Mouse (Mus musculus) hindbrain, embryonic 12.5 days (tissue): ENCODE results near the gene Nudt3. TPM values are rescaled to one million over a fixed set of nuclear protein-coding genes. Genes with fewer than 3 reads are reported as not detected.

Experiments used
- ATAC-seq: fragments of 200-750 bp; cut with Nextera tagmentation; 2 replicates; pipeline ENCODE4 v1.8.0; 2017; ENCODE audit warnings: moderate TSS enrichment; ENCODE audit not compliant: low FRiP score
- H3K27ac ChIP-seq: fragments of 300-500 bp; sonication (generic); 2 replicates; pipeline ENCODE4 v1.5.1; 2016; ENCODE audit warnings: mild to moderate bottlenecking
- H3K27me3 ChIP-seq: fragments of 300-500 bp; sonication (generic); 2 replicates; pipeline ENCODE4 v1.6.1; 2016; ENCODE audit warnings: mild to moderate bottlenecking
- H3K36me3 ChIP-seq: fragments of 300-500 bp; sonication (generic); 2 replicates; pipeline ENCODE4 v1.6.1; 2016; ENCODE audit warnings: mild to moderate bottlenecking
- H3K4me1 ChIP-seq: fragments of 300-500 bp; sonication (generic); 2 replicates; pipeline ENCODE4 v1.6.1; 2016
- H3K4me2 ChIP-seq: fragments of 300-500 bp; sonication (generic); replicated peaks from 2 replicates; pipeline ENCODE4 v1.6.1; 2016; ENCODE audit warnings: mild to moderate bottlenecking
- H3K4me3 ChIP-seq: fragments of 300-500 bp; sonication (generic); 2 replicates; pipeline ENCODE4 v1.5.1; 2016; ENCODE audit warnings: mild to moderate bottlenecking
- H3K9ac ChIP-seq: fragments of 300-500 bp; sonication (generic); 2 replicates; pipeline ENCODE4 v1.6.1; 2016; ENCODE audit warnings: mild to moderate bottlenecking, moderate library complexity
- H3K9me3 ChIP-seq: fragments of 300-500 bp; sonication (generic); replicated peaks from 2 replicates; pipeline ENCODE4 v1.6.1; 2016; ENCODE audit warnings: mild to moderate bottlenecking
- WGBS: fragments of 180-500 bp; shearing (Covaris S2); methylation state at CpG from one replicate; pipeline ENCODE4 v1.1.7; 2016; 5-methylcytosine and 5-hydroxymethylcytosine counted together
- polyA plus RNA-seq: library from polyadenylated mRNA; unstranded; fragments of >200 nt; fragmentation: Nextera tagmentation; extraction: Ambion mirVana; gene quantifications from 2 replicates; pipeline ENCODE4 v1.2.1, GENCODE M21; 2016

Gene Nudt3
- polyA plus RNA-seq, 1 experiment from 2014 or later = 199 TPM

GRCm38 (mm10) chr17:27629249-27630020, 6.1 kb upstream of the Nudt3 start:
- 53% methylated on average over 2 of the region's 2 CpGs for WGBS
- no peak overlapping the region for H3K4me2 ChIP-seq
- no peak for ATAC-seq

DNA sequence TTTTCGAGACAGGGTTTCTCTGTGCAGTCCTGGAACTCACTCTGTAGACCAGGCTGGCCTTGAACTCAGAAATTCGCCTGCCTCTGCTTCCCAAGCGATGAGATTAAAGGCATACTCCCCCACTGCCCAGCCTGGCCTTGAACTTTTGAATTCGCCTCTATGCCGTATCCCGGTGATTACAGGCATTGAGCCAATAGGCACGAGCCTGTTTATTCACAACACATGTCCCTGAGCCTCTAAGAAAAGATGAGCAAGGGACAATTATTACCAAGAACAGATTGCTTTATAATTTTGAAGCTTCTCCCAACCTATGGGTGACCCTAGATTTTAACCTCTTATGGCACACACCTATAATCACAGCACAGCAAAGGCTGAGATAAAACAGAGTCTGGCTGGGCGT, 5.1 kb upstream of the Nudt3 start:
- no peak overlapping the region for H3K4me3 ChIP-seq
- no peaks in the 10 kb centered on the region for H3K27me3 ChIP-seq
- 95% methylated on average over 8 of the region's 8 CpGs for WGBS
- no peak overlapping the region for H3K4me2 ChIP-seq
- no peak for ATAC-seq
- H3K36me3 ChIP-seq = peaks cover 39% of the 10 kb centered on the region
- H3K9ac ChIP-seq = no peak overlapping the region
- no peak overlapping the region for H3K27ac ChIP-seq
- no peaks in the 10 kb centered on the region for H3K9me3 ChIP-seq
- H3K4me1 ChIP-seq = peaks cover 24% of the 10 kb centered on the region

More at GRCm38 (mm10) chr17:27629249-27630020, 6.1 kb upstream of the Nudt3 start:
- no peak overlapping the region for H3K4me3 ChIP-seq
- no peak overlapping the region for H3K27ac ChIP-seq
- H3K9ac ChIP-seq = no peak overlapping the region
- H3K36me3 ChIP-seq = peaks cover 42% of the 10 kb centered on the region
- no peaks in the 10 kb centered on the region for H3K27me3 ChIP-seq
- no peaks in the 10 kb centered on the region for H3K9me3 ChIP-seq
- H3K4me1 ChIP-seq = peaks cover 28% of the 10 kb centered on the region

DNA sequence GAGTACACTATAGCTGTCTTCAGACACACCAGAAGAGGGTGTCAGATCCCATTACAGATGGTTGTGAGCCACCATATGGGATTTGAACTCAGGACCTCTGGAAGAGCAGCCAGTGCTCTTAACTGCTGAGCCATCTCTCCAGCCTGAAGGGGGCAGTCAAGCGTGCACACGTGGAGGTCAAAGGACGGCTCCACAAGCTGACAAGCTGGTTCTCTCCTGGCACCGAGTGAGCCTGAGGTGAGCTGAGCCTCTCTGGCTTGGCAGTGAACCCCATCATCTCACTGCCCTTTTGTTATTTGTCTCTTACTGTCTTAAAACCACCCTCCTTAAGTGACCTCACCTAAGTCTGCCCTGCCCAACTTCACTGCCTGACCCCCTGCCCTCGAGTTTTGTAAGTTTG, 4.2 kb upstream of the Nudt3 start:
- Histone ChIP-seq H3K27me3 (no peaks in the 10 kb centered on the region), H3K4me2 (no peak overlapping the region), H3K36me3 (peaks cover 30% of the 10 kb centered on the region), H3K9ac (no peak overlapping the region), H3K4me1 (peaks cover 15% of the 10 kb centered on the region), H3K9me3 (no peaks in the 10 kb centered on the region), H3K27ac (no peak overlapping the region), H3K4me3 (no peak overlapping the region)
- ATAC-seq = no peak
- 37% methylated on average over 5 of the region's 5 CpGs for WGBS

DNA sequence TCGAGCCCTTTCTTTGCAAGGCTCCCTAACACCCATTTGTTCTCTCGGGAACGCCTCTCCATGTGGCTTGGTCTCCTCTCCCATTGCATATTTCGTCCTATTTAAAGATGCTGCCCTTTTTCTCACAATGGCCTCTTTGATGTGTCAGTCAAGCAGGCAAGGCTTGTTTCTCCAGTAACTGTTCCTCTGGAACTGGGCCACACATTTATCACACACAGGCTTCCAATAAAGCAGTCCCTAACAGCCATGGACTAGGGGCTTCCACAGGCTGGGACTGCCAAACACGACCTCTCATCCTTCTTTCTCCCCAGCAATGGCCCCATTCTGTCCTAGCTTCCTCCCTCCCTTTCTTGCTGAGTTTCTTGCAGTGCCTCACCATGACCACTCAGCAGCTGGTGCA, 3.4 kb upstream of the Nudt3 start:
- H3K4me3 ChIP-seq = no peak overlapping the region
- no peaks in the 10 kb centered on the region for H3K27me3 ChIP-seq
- H3K4me2 ChIP-seq = no peak overlapping the region
- no peaks in the 10 kb centered on the region for H3K9me3 ChIP-seq
- peaks cover 22% of the 10 kb centered on the region for H3K36me3 ChIP-seq
- H3K9ac ChIP-seq = no peak overlapping the region
- WGBS = 14% methylated on average over 5 of the region's 5 CpGs
- peak overlapping the region; percentile 57; the same call in 1 of the 2 replicates for H3K27ac ChIP-seq
- ATAC-seq = peak; percentile 41
- peaks cover 12% of the 10 kb centered on the region for H3K4me1 ChIP-seq

- Histone ChIP-seq H3K4me3 (no peak overlapping the region), H3K9ac (no peak overlapping the region), H3K4me2 (no peak overlapping the region), H3K27ac (peak overlapping the region; percentile 0; the same call in 1 of the 2 replicates), H3K36me3 (peaks cover 12% of the 10 kb centered on the region), H3K27me3 (no peaks in the 10 kb centered on the region), H3K9me3 (no peaks in the 10 kb centered on the region), H3K4me1 (peaks cover 20% of the 10 kb centered on the region)
- no peak for ATAC-seq
- 39% methylated on average over 7 of the region's 7 CpGs for WGBS
Observed at GRCm38 (mm10) chr17:27625455-27626251, 2.4 kb upstream of the Nudt3 start.

GRCm38 (mm10) chr17:27622611-27623359, 510 bp downstream of the Nudt3 start:
- H3K4me3 ChIP-seq = peak overlapping the region; percentile 90
- no peaks in the 10 kb centered on the region for H3K27me3 ChIP-seq
- peak overlapping the region; percentile 98 for H3K27ac ChIP-seq
- H3K9ac ChIP-seq = peak overlapping the region; percentile 99
- H3K36me3 ChIP-seq = peaks cover 11% of the 10 kb centered on the region
- peaks cover 33% of the 10 kb centered on the region for H3K4me1 ChIP-seq
- under 1% methylated on average over 63 of the region's 80 CpGs for WGBS
- H3K4me2 ChIP-seq = peak overlapping the region; percentile 65
- H3K9me3 ChIP-seq = 0 out of 2 replicates have a peak, but pooled peaks cover 3% of the 10 kb centered on the region
- ATAC-seq = peak; percentile 41

- Histone ChIP-seq H3K4me1 (peaks cover 31% of the 10 kb centered on the region), H3K36me3 (peaks cover 19% of the 10 kb centered on the region), H3K4me3 (peak overlapping the region; percentile 90), H3K27me3 (no peaks in the 10 kb centered on the region), H3K9me3 (0 out of 2 replicates have a peak, but pooled peaks cover 6% of the 10 kb centered on the region), H3K4me2 (peak overlapping the region; percentile 65), H3K27ac (peak overlapping the region; percentile 98), H3K9ac (peak overlapping the region; percentile 99)
- 4% methylated on average over 23 of the region's 23 CpGs for WGBS
- peak; percentile 29; the same call in 1 of the 2 replicates for ATAC-seq
Observed at GRCm38 (mm10) chr17:27621705-27622531, 1.4 kb downstream of the Nudt3 start.

DNA sequence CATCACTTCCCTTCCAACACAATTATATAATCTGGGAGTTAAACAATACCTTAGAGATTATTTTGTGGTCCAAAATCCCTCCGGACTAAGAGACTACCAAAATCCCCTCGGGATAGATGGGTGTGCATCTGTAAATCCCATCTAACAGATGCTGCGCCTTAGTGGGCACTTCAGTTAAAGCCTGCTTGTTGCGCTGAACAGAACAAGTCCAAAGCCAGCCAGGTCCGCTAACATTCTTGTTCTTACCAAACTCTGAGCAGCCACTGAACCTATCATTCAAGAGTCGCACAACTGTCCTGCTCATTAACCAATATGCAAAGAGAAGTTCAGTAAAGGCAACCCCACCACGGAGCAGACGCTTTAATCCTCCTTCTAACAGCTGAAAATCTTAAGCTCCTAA, 2.1 kb downstream of the Nudt3 start:
- ATAC-seq = no peak
- H3K4me2 ChIP-seq = peak overlapping the region; percentile 65
- H3K27ac ChIP-seq = peak overlapping the region; percentile 98; the same call in 1 of the 2 replicates
- WGBS = 47% methylated on average over 8 of the region's 8 CpGs
- peaks cover 23% of the 10 kb centered on the region for H3K36me3 ChIP-seq
- 0 out of 2 replicates have a peak, but pooled peaks cover 6% of the 10 kb centered on the region for H3K9me3 ChIP-seq
- no peaks in the 10 kb centered on the region for H3K27me3 ChIP-seq
- peak overlapping the region; percentile 99 for H3K9ac ChIP-seq
- peak overlapping the region; percentile 90 for H3K4me3 ChIP-seq
- peaks cover 28% of the 10 kb centered on the region for H3K4me1 ChIP-seq

DNA sequence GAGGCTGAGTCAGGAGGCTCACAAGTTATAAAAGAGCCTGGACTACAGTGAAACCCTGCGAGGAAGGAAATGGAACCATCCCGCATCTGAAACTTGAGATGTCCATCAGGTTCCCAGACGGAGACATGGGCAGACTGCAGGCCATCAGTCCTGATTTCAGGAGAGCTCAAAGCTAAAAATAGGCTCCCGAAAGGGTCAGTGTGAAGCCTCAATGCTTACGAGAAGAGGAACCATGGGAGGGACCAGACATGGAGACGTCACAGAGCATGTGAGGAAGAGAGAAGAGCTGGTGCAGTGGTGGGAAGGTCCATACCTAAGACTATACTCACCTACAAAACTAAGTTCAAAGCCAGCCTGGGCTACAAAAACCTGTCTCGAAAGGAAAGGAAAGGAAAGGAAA, 7.9 kb downstream of the Nudt3 start:
- Histone ChIP-seq H3K9ac (no peak overlapping the region), H3K27ac (no peak overlapping the region), H3K4me3 (no peak overlapping the region), H3K4me1 (peaks cover 43% of the 10 kb centered on the region), H3K9me3 (0 out of 2 replicates have a peak, but pooled peaks cover 6% of the 10 kb centered on the region), H3K27me3 (no peaks in the 10 kb centered on the region), H3K4me2 (no peak overlapping the region), H3K36me3 (peaks cover 23% of the 10 kb centered on the region)
- ATAC-seq = no peak
- 77% methylated on average over 7 of the region's 7 CpGs for WGBS

- Histone ChIP-seq H3K9ac (no peak overlapping the region), H3K9me3 (0 out of 2 replicates have a peak, but pooled peaks cover 5% of the 10 kb centered on the region), H3K27me3 (no peaks in the 10 kb centered on the region), H3K36me3 (peaks cover 15% of the 10 kb centered on the region), H3K4me1 (peaks cover 33% of the 10 kb centered on the region), H3K27ac (no peak overlapping the region), H3K4me2 (no peak overlapping the region), H3K4me3 (no peak overlapping the region)
- WGBS = 78% methylated on average over 4 of the region's 4 CpGs
- ATAC-seq = no peak
Observed at GRCm38 (mm10) chr17:27613016-27613415, 10.3 kb downstream of the Nudt3 start.

GRCm38 (mm10) chr17:27611994-27612393, 11.3 kb downstream of the Nudt3 start:
- no peaks in the 10 kb centered on the region for H3K27me3 ChIP-seq
- H3K36me3 ChIP-seq = peaks cover 8% of the 10 kb centered on the region; the same call in 1 of the 2 replicates
- H3K9me3 ChIP-seq = no peaks in the 10 kb centered on the region
- no peak overlapping the region for H3K27ac ChIP-seq
- no peak overlapping the region for H3K9ac ChIP-seq
- whole genome bisulfite sequencing = 86% methylated on average over 5 of the region's 5 CpGs
- ATAC-seq = no peak
- H3K4me2 ChIP-seq = no peak overlapping the region
- no peak overlapping the region for H3K4me3 ChIP-seq
- peaks cover 33% of the 10 kb centered on the region for H3K4me1 ChIP-seq
